Mouse (Mus musculus) stomach, embryonic 16.5 days (tissue): ENCODE data around the gene Bahcc1. TPM values are rescaled to one million over a fixed set of nuclear protein-coding genes. Genes with fewer than 3 reads are reported as not detected.

ENCODE experiments used
- ATAC-seq: fragments of 200-750 bp; cut with Nextera tagmentation; 2 replicates; pipeline ENCODE4 v1.8.0; 2017; ENCODE audit warnings: moderate number of reproducible peaks, moderate TSS enrichment; ENCODE audit not compliant: insufficient read depth, low FRiP score
- H3K27ac ChIP-seq: fragments of 300-500 bp; sonication (generic); 2 replicates; pipeline ENCODE4 v1.5.1; 2014; ENCODE audit warnings: low read length
- H3K27me3 ChIP-seq: fragments of 300-500 bp; sonication (generic); 2 replicates; pipeline ENCODE4 v1.6.1; 2014; ENCODE audit warnings: low read length, control low read depth, mixed read lengths; ENCODE audit not compliant: control insufficient read depth, insufficient read depth
- H3K36me3 ChIP-seq: fragments of 300-500 bp; sonication (generic); 2 replicates; pipeline ENCODE4 v1.6.1; 2014; ENCODE audit warnings: low read length; ENCODE audit not compliant: control insufficient read depth, insufficient read depth
- H3K4me1 ChIP-seq: fragments of 300-500 bp; sonication (generic); 2 replicates; pipeline ENCODE4 v1.6.1; 2014; ENCODE audit warnings: low read length, control low read depth, mixed read lengths; ENCODE audit not compliant: control insufficient read depth, insufficient read depth
- H3K4me2 ChIP-seq: fragments of 300-500 bp; sonication (generic); 2 replicates; pipeline ENCODE4 v1.6.1; 2014; ENCODE audit warnings: low read depth, low read length, mixed read lengths
- H3K4me3 ChIP-seq: fragments of 300-500 bp; sonication (generic); replicated peaks from 2 replicates; pipeline ENCODE4 v1.5.1; 2014; ENCODE audit warnings: mild to moderate bottlenecking, low read length
- H3K9ac ChIP-seq: fragments of 300-500 bp; sonication (generic); 2 replicates; pipeline ENCODE4 v1.6.1; 2014; ENCODE audit warnings: low read length
- H3K9me3 ChIP-seq: fragments of 300-500 bp; sonication (generic); replicated peaks from 2 replicates; pipeline ENCODE4 v1.6.1; 2016; ENCODE audit warnings: low read length, control low read depth; ENCODE audit not compliant: control insufficient read depth
- WGBS: fragments of 180-500 bp; shearing (Covaris S2); extraction: QIAGEN DNeasy Blood & Tissue Kit; methylation state at CpG from one replicate; pipeline ENCODE4 v1.1.7; 2014; 5-methylcytosine and 5-hydroxymethylcytosine counted together
- polyA plus RNA-seq: library from polyadenylated mRNA; unstranded; fragments of >200 nt; fragmentation: Nextera tagmentation; extraction: Ambion mirVana; gene quantifications from 2 replicates; pipeline ENCODE4 v1.2.1, GENCODE M21; 2015

The Bahcc1 gene
- polyA plus RNA-seq, 1 experiment from 2014 or later: 4.5 TPM

GRCm38 (mm10) chr11:120218946-120219345, 13.8 kb upstream of the Bahcc1 start:
- H3K36me3 ChIP-seq: no peaks in the 10 kb centered on the region
- ATAC-seq: no peak
- no peaks in the 10 kb centered on the region for H3K27me3 ChIP-seq
- peaks cover 27% of the 10 kb centered on the region for H3K4me1 ChIP-seq
- H3K9me3 ChIP-seq: peaks cover 1% of the 10 kb centered on the region; the same call in 1 of the 2 replicates
- no peak overlapping the region for H3K4me3 ChIP-seq
- 60% methylated on average over 6 of the region's 6 CpGs for WGBS
- no peak overlapping the region for H3K4me2 ChIP-seq
- H3K27ac ChIP-seq: 0 out of 2 replicates have a peak overlapping the region, but pooled peaks have one; percentile 26
- H3K9ac ChIP-seq: no peak overlapping the region

- Histone ChIP-seq H3K4me1 (peaks cover 38% of the 10 kb centered on the region), H3K9me3 (no peaks in the 10 kb centered on the region), H3K4me3 (no peak overlapping the region), H3K36me3 (no peaks in the 10 kb centered on the region), H3K27ac (peak overlapping the region; percentile 41; the same call in 1 of the 2 replicates), H3K27me3 (no peaks in the 10 kb centered on the region), H3K9ac (peak overlapping the region; percentile 9; the same call in 1 of the 2 replicates), H3K4me2 (no peak overlapping the region)
- WGBS: 50% methylated on average over 9 of the region's 9 CpGs
- no peak for ATAC-seq
Measured at GRCm38 (mm10) chr11:120219916-120220522, 12.7 kb upstream of the Bahcc1 start.

GRCm38 (mm10) chr11:120220963-120221827, 11.6 kb upstream of the Bahcc1 start:
- H3K9ac ChIP-seq: no peak overlapping the region
- H3K36me3 ChIP-seq: no peaks in the 10 kb centered on the region
- WGBS: 40% methylated on average over 12 of the region's 12 CpGs
- no peaks in the 10 kb centered on the region for H3K27me3 ChIP-seq
- no peaks in the 10 kb centered on the region for H3K9me3 ChIP-seq
- ATAC-seq: no peak
- no peak overlapping the region for H3K4me3 ChIP-seq
- peaks cover 36% of the 10 kb centered on the region for H3K4me1 ChIP-seq
- no peak overlapping the region for H3K4me2 ChIP-seq
- H3K27ac ChIP-seq: peak overlapping the region; percentile 41

- Histone ChIP-seq H3K27me3 (no peaks in the 10 kb centered on the region), H3K36me3 (no peaks in the 10 kb centered on the region), H3K4me3 (no peak overlapping the region), H3K4me1 (peaks cover 36% of the 10 kb centered on the region), H3K9ac (no peak overlapping the region), H3K4me2 (no peak overlapping the region), H3K27ac (no peak overlapping the region), H3K9me3 (no peaks in the 10 kb centered on the region)
- ATAC-seq: no peak
- 77% methylated on average over 6 of the region's 6 CpGs for WGBS
Measured at GRCm38 (mm10) chr11:120222425-120223104, 10.2 kb upstream of the Bahcc1 start.

- 53% methylated on average over 19 of the region's 19 CpGs for WGBS
- peak; percentile 37 for ATAC-seq
- Histone ChIP-seq H3K4me2 (no peak overlapping the region), H3K4me3 (no peak overlapping the region), H3K4me1 (peaks cover 49% of the 10 kb centered on the region), H3K36me3 (no peaks in the 10 kb centered on the region), H3K9ac (peak overlapping the region; percentile 23; the same call in 1 of the 2 replicates), H3K9me3 (no peaks in the 10 kb centered on the region), H3K27ac (peak overlapping the region; percentile 75), H3K27me3 (no peaks in the 10 kb centered on the region)
Measured at GRCm38 (mm10) chr11:120223586-120224487, 8.9 kb upstream of the Bahcc1 start.

- Histone ChIP-seq H3K4me2 (peak overlapping the region; percentile 44), H3K4me3 (peak overlapping the region; percentile 21; the same call in 1 of the 2 replicates), H3K36me3 (no peaks in the 10 kb centered on the region), H3K9ac (peak overlapping the region; percentile 61), H3K27me3 (no peaks in the 10 kb centered on the region), H3K4me1 (peaks cover 58% of the 10 kb centered on the region), H3K9me3 (no peaks in the 10 kb centered on the region), H3K27ac (peak overlapping the region; percentile 75)
- ATAC-seq: peak; percentile 31; the same call in 1 of the 2 replicates
- 35% methylated on average over 11 of the region's 11 CpGs for WGBS
Measured at GRCm38 (mm10) chr11:120224488-120225255, 8.1 kb upstream of the Bahcc1 start.

- 31% methylated on average over 36 of the region's 36 CpGs for WGBS
- Histone ChIP-seq H3K9ac (peak overlapping the region; percentile 61), H3K4me1 (peaks cover 56% of the 10 kb centered on the region)
Measured at GRCm38 (mm10) chr11:120225256-120226195, 7.2 kb upstream of the Bahcc1 start.

More at GRCm38 (mm10) chr11:120225256-120226195, 7.2 kb upstream of the Bahcc1 start:
- H3K36me3 ChIP-seq: no peaks in the 10 kb centered on the region
- H3K4me2 ChIP-seq: peak overlapping the region; percentile 44
- H3K4me3 ChIP-seq: peak overlapping the region; percentile 21
- H3K27ac ChIP-seq: peak overlapping the region; percentile 75
- no peak for ATAC-seq
- no peaks in the 10 kb centered on the region for H3K9me3 ChIP-seq
- H3K27me3 ChIP-seq: no peaks in the 10 kb centered on the region
